Mouse (Mus musculus): ENCODE measurements at regions not wholly inside any gene's neighbourhood (a gene's known extent, or its start where the extent isn't known, plus 50 kb on each side); places are given as distances from the start of the nearest gene placed in this dataset.

- DNase-seq: peak; percentile 54 to 71
These were observed 123.5 kb downstream of the Ly86 start for GRCm38 (mm10) chr13:37468304-37469178.

- DNase-seq: no peak
These were observed 125.4 kb downstream of the Ly86 start for GRCm38 (mm10) chr13:37470230-37470907.

GRCm38 (mm10) chr13:37473359-37473758 is 128.4 kb downstream of the Ly86 start:
- DNase-seq: no peak

- no peak for DNase-seq
These were observed 130.8 kb downstream of the Ly86 start for GRCm38 (mm10) chr13:37475804-37476203.

- peak; percentile 36 to 53 for DNase-seq
These were observed 131.4 kb downstream of the Ly86 start for GRCm38 (mm10) chr13:37476256-37477053.

GRCm38 (mm10) chr13:37477342-37477741 is 132.3 kb downstream of the Ly86 start:
- no peak for DNase-seq

GRCm38 (mm10) chr13:37477749-37478548 is 132.9 kb downstream of the Ly86 start:
- peak; percentile 77 to 88 for DNase-seq

- no peak for DNase-seq
These were observed 134.2 kb downstream of the Ly86 start for GRCm38 (mm10) chr13:37479182-37479691.

GRCm38 (mm10) chr13:37481514-37481913 is 136.5 kb downstream of the Ly86 start:
- DNase-seq: no peak

- peak; percentile 55 to 69 for DNase-seq
These were observed 137.0 kb downstream of the Ly86 start for GRCm38 (mm10) chr13:37482038-37482437.

GRCm38 (mm10) chr13:37482589-37482988 is 137.6 kb downstream of the Ly86 start:
- DNase-seq: peak; percentile 81 to 88

GRCm38 (mm10) chr13:37483010-37483855 is 138.2 kb downstream of the Ly86 start:
- DNase-seq: peak; percentile 57 to 74

GRCm38 (mm10) chr13:37484631-37485030 is 139.6 kb downstream of the Ly86 start:
- DNase-seq: no peak

- DNase-seq: peak; percentile 73 to 80
These were observed 147.3 kb downstream of the Ly86 start for GRCm38 (mm10) chr13:37492115-37493001.

GRCm38 (mm10) chr13:37493331-37493730 is 148.3 kb downstream of the Ly86 start:
- no peak for DNase-seq

GRCm38 (mm10) chr13:37495272-37495932 is 150.4 kb downstream of the Ly86 start:
- no peak for DNase-seq

- DNase-seq: no peak
These were observed 153.0 kb downstream of the Ly86 start for GRCm38 (mm10) chr13:37497986-37498385.

GRCm38 (mm10) chr13:37500668-37501286 is 155.8 kb downstream of the Ly86 start:
- DNase-seq: no peak

GRCm38 (mm10) chr13:37503449-37503848 is 158.4 kb downstream of the Ly86 start:
- no peak for DNase-seq
